Mouse (Mus musculus) kidney, embryonic 14.5 days (tissue): Measurements from ENCODE around the gene Lypd1. TPM values are rescaled to one million over a fixed set of nuclear protein-coding genes. Genes with fewer than 3 reads are reported as not detected.

Experiments used
- ATAC-seq: fragments of 200-750 bp; cut with Nextera tagmentation; 2 replicates; pipeline ENCODE4 v1.8.0; 2017; ENCODE audit warnings: moderate number of reproducible peaks, mild to moderate bottlenecking, moderate TSS enrichment, moderate library complexity; ENCODE audit not compliant: low FRiP score, low TSS enrichment
- H3K27ac ChIP-seq: fragments of 300-500 bp; sonication (generic); 2 replicates; pipeline ENCODE4 v1.5.1; 2014; ENCODE audit warnings: low read depth, mild to moderate bottlenecking, low read length, moderate library complexity, mixed read lengths
- H3K27me3 ChIP-seq: fragments of 300-500 bp; sonication (generic); 2 replicates; pipeline ENCODE4 v1.6.1; 2014; ENCODE audit warnings: mild to moderate bottlenecking, low read length; ENCODE audit not compliant: control insufficient read depth, insufficient read depth
- H3K36me3 ChIP-seq: fragments of 300-500 bp; sonication (generic); 2 replicates; pipeline ENCODE4 v1.6.1; 2014; ENCODE audit warnings: low read length, mixed read lengths; ENCODE audit not compliant: control insufficient read depth, insufficient read depth
- H3K4me1 ChIP-seq: fragments of 300-500 bp; sonication (generic); 2 replicates; pipeline ENCODE4 v1.6.1; 2014; ENCODE audit warnings: low read length, mixed read lengths; ENCODE audit not compliant: control insufficient read depth, insufficient read depth
- H3K4me2 ChIP-seq: fragments of 300-500 bp; sonication (generic); replicated peaks from 2 replicates; pipeline ENCODE4 v1.6.1; 2014; ENCODE audit warnings: low read depth, mild to moderate bottlenecking, low read length
- H3K4me3 ChIP-seq: fragments of 300-500 bp; sonication (generic); 2 replicates; pipeline ENCODE4 v1.5.1; 2014; ENCODE audit warnings: mild to moderate bottlenecking, low read length
- H3K9ac ChIP-seq: fragments of 300-500 bp; sonication (generic); 2 replicates; pipeline ENCODE4 v1.6.1; 2014; ENCODE audit warnings: low read depth, mild to moderate bottlenecking, low read length, moderate library complexity
- H3K9me3 ChIP-seq: fragments of 300-500 bp; sonication (generic); 2 replicates; pipeline ENCODE4 v1.6.1; 2016; ENCODE audit warnings: low read length; ENCODE audit not compliant: control insufficient read depth
- WGBS: fragments of 180-500 bp; shearing (Covaris S2); extraction: QIAGEN DNeasy Blood & Tissue Kit; methylation state at CpG from one replicate; pipeline ENCODE4 v1.1.7; 2014; 5-methylcytosine and 5-hydroxymethylcytosine counted together
- polyA plus RNA-seq: library from polyadenylated mRNA; unstranded; fragments of >200 nt; fragmentation: Nextera tagmentation; extraction: Ambion mirVana; gene quantifications from 2 replicates; pipeline ENCODE4 v1.2.1, GENCODE M21; 2014

Gene Lypd1
- polyA plus RNA-seq, 1 experiment from 2014 or later = 2.0 TPM

DNA sequence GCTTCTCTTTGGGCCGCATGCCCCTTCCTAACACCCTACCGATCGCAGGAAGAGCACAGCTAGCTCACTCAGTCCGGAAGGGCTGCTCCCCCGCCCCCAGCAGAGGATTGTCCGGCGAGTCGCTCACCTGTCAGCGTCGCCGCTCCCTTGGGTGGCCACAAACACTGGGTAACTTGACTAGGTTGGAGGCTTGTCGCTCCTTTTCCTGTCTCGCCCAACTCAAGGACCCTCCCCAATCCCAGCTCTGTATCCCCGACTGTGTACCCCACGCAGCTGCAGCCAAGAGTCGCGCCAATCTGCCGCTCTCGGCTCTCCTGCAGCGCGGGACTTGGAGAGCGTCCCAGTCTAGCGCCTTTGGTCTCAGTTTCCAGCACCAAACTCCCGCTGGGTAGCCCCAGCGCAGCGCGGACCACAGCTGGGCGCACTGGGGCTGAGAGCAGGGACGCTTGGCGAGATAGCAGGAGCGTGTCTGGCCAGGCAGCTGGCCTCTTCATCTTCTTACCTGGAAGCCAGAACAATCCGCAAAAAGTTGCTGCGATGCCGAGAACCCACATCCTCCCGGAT is 1.5 kb downstream of the Lypd1 start:
- H3K4me3 ChIP-seq = peak overlapping the region; percentile 46
- peak; percentile 77 for ATAC-seq
- H3K4me1 ChIP-seq = peaks cover 17% of the 10 kb centered on the region
- no peaks in the 10 kb centered on the region for H3K9me3 ChIP-seq
- WGBS = under 1% methylated on average over 34 of the region's 35 CpGs
- peak overlapping the region; percentile 95 for H3K4me2 ChIP-seq
- no peaks in the 10 kb centered on the region for H3K36me3 ChIP-seq
- peak overlapping the region; percentile 42 for H3K9ac ChIP-seq
- H3K27me3 ChIP-seq = peaks cover 36% of the 10 kb centered on the region
- no peak overlapping the region for H3K27ac ChIP-seq

GRCm38 (mm10) chr1:125910871-125911265 is 2.0 kb downstream of the Lypd1 start:
- no peaks in the 10 kb centered on the region for H3K36me3 ChIP-seq
- H3K4me1 ChIP-seq = peaks cover 17% of the 10 kb centered on the region
- 3% methylated on average over 9 of the region's 9 CpGs for WGBS
- H3K9ac ChIP-seq = no peak overlapping the region; the same call in 1 of the 2 replicates
- peak overlapping the region; percentile 95 for H3K4me2 ChIP-seq
- H3K9me3 ChIP-seq = no peaks in the 10 kb centered on the region
- H3K27me3 ChIP-seq = peaks cover 36% of the 10 kb centered on the region
- H3K27ac ChIP-seq = no peak overlapping the region
- peak overlapping the region; percentile 46 for H3K4me3 ChIP-seq
- peak; percentile 33; the same call in 1 of the 2 replicates for ATAC-seq

DNA sequence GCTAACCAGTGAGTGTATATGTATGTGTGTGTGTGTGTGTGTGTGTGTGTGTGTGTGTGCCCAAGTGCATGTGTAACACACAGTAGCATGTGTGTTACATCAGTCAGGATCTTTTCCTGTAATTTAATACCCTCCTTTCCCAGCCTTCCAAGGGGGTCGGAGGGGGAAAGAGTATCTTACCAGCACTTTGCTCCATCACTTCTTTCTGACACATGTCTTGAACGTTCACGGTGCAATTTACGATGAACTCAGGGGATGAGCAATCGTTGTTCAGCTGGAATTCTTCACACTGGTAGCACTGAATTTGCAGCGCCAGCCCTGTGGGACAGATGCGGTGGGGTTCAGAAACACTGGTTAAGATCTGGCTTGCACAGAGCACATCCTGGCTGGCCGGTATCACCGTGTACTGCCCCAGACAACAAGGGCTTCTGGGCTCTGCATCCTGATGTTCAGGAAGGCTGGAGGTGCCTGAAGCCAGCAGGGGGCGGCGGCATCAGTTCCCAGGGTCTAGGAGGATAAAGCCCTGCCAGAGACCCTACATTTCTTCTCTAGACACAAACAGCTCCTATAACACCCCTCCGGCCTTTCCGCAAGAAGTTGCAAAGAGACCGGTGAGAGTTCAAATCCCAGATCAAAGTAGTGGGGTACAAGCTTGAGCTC is 2.6 kb downstream of the Lypd1 start:
- Histone ChIP-seq H3K9ac (no peak overlapping the region), H3K4me2 (peak overlapping the region; percentile 95), H3K4me1 (peaks cover 17% of the 10 kb centered on the region), H3K9me3 (no peaks in the 10 kb centered on the region), H3K4me3 (peak overlapping the region; percentile 46), H3K27ac (no peak overlapping the region), H3K36me3 (no peaks in the 10 kb centered on the region), H3K27me3 (peaks cover 36% of the 10 kb centered on the region)
- ATAC-seq = peak; percentile 50; the same call in 1 of the 2 replicates
- WGBS = 3% methylated on average over 14 of the region's 14 CpGs

GRCm38 (mm10) chr1:125893158-125893557 is 19.7 kb downstream of the Lypd1 start:
- no peak overlapping the region for H3K4me3 ChIP-seq

GRCm38 (mm10) chr1:125870056-125870455 is 42.8 kb downstream of the Lypd1 start:
- ATAC-seq = no peak
- WGBS = 62% methylated on average over 7 of the region's 7 CpGs

More at GRCm38 (mm10) chr1:125893158-125893557, 19.7 kb downstream of the Lypd1 start:
- no peak overlapping the region for H3K9ac ChIP-seq
- WGBS = 88% methylated on average over 9 of the region's 9 CpGs
- no peaks in the 10 kb centered on the region for H3K36me3 ChIP-seq
- H3K4me1 ChIP-seq = no peaks in the 10 kb centered on the region
- H3K27ac ChIP-seq = no peak overlapping the region
- H3K4me2 ChIP-seq = no peak overlapping the region
- no peak for ATAC-seq
- H3K27me3 ChIP-seq = no peaks in the 10 kb centered on the region
- no peaks in the 10 kb centered on the region for H3K9me3 ChIP-seq

DNA sequence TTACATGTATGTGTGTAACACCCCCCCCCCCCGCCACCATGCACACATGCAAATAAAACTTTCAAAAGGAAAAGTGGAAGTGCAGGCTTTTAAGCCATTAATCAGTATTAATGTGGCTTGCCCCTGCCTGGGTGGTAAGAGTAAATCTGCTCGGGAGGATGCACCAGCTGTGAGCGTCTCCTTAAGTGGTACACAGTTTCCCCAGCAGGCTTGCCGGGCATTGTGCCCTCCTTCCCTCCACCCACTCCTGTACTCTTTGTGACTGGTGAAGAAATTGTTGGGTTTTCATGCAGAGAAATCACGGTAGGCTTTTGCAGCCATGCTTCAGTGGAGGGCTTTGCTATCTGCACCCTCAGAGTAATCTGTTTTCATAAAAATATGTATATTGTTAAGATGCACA is 54.3 kb downstream of the Lypd1 start:
- no peaks in the 10 kb centered on the region for H3K9me3 ChIP-seq
- H3K27ac ChIP-seq = no peak overlapping the region
- H3K4me2 ChIP-seq = no peak overlapping the region
- no peaks in the 10 kb centered on the region for H3K27me3 ChIP-seq
- no peaks in the 10 kb centered on the region for H3K36me3 ChIP-seq
- H3K9ac ChIP-seq = no peak overlapping the region
- WGBS = 65% methylated on average over 5 of the region's 5 CpGs
- H3K4me3 ChIP-seq = no peak overlapping the region
- H3K4me1 ChIP-seq = no peaks in the 10 kb centered on the region
- no peak for ATAC-seq

More at GRCm38 (mm10) chr1:125870056-125870455, 42.8 kb downstream of the Lypd1 start:
- H3K9ac ChIP-seq = no peak overlapping the region
- H3K4me3 ChIP-seq = no peak overlapping the region
- no peaks in the 10 kb centered on the region for H3K27me3 ChIP-seq
- no peak overlapping the region for H3K4me2 ChIP-seq
- H3K4me1 ChIP-seq = no peaks in the 10 kb centered on the region
- no peaks in the 10 kb centered on the region for H3K9me3 ChIP-seq
- no peaks in the 10 kb centered on the region for H3K36me3 ChIP-seq
- no peak overlapping the region for H3K27ac ChIP-seq

GRCm38 (mm10) chr1:125854646-125855045 is 58.3 kb downstream of the Lypd1 start:
- Histone ChIP-seq H3K9me3 (no peaks in the 10 kb centered on the region), H3K9ac (no peak overlapping the region), H3K4me2 (no peak overlapping the region), H3K36me3 (no peaks in the 10 kb centered on the region), H3K27me3 (no peaks in the 10 kb centered on the region), H3K4me1 (no peaks in the 10 kb centered on the region), H3K4me3 (no peak overlapping the region), H3K27ac (no peak overlapping the region)
- no peak for ATAC-seq
- 11% methylated on average over 5 of the region's 5 CpGs for WGBS

DNA sequence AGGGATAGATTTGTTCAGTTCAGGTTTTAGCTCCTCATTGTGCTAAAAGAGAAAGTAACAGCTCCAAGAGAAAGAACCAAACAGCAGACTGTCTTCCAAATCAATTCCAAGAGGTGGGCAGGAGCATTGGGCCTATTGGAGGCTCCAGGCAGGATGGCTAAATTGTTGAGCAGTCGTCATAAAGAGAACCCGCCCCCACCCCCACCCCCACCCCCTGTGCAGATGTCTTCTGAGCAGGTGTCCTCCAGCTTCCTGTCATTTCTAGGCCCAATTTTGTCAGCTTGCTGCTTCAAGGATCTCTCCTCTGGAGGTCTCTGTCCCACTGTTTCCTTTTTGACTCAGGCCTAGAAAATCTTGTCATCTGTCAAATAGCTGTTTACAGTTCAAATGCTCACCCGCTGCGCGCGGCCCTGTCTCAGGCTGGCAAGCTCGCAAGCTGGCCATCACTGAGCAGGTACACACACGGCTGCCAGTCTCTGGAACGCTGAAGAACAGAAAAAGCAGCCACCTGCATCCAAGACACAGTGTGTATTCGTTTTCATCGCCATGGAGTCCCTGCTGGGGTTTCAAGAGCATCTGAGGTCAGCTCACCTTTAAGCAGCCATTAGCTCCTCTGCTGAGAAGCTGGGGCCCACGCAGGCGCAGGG is 73.0 kb downstream of the Lypd1 start:
- H3K4me2 ChIP-seq = no peak overlapping the region
- H3K27ac ChIP-seq = no peak overlapping the region
- H3K9me3 ChIP-seq = no peaks in the 10 kb centered on the region
- no peaks in the 10 kb centered on the region for H3K27me3 ChIP-seq
- 56% methylated on average over 13 of the region's 13 CpGs for WGBS
- no peak overlapping the region for H3K9ac ChIP-seq
- no peak for ATAC-seq
- no peak overlapping the region for H3K4me3 ChIP-seq
- no peaks in the 10 kb centered on the region for H3K4me1 ChIP-seq
- no peaks in the 10 kb centered on the region for H3K36me3 ChIP-seq

- Histone ChIP-seq H3K36me3 (no peaks in the 10 kb centered on the region), H3K4me3 (no peak overlapping the region), H3K9me3 (no peaks in the 10 kb centered on the region), H3K9ac (no peak overlapping the region), H3K4me1 (no peaks in the 10 kb centered on the region), H3K4me2 (no peak overlapping the region), H3K27me3 (no peaks in the 10 kb centered on the region), H3K27ac (no peak overlapping the region)
- no peak for ATAC-seq
- 4% methylated on average over 1 of the region's 1 CpGs for WGBS
Observed at GRCm38 (mm10) chr1:125837507-125837906, 75.4 kb downstream of the Lypd1 start.
